ENCODE assay signal across 8 mouse cellular contexts in the genomic region with DNA sequence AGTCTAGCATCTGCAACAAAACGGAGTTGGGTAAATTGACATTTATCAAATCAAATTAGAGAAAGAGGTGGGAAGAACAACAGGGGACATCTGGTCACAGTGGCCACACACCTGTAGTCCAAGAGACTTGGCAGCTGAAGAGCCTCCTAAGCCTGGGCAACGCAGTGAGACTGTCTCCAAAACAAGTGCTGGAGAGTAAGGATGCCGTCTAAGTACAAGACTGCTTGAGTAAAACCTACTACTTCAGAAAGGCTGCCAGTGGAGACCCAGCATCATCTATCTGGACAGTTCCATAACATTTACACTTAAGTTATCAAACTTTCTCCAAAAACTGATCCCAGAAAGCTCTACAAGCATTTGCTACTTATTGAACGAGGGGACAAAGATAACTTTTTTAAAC. TPM values are rescaled to one million over a fixed set of nuclear protein-coding genes. Genes with fewer than 3 reads are reported as not detected.
DNase-seq lines count a peak whose midpoint lies in the region; ATAC-seq and TF ChIP-seq lines count a peak whose summit lies in the region.

No protein-coding gene starts in this region.

- no peaks in the 10 kb centered on the region for H3K27me3 ChIP-seq in heart, embryonic 14.5 days (ENCODE audit: control insufficient read depth, insufficient read depth, low read length)
- no peaks in the 10 kb centered on the region for H3K27me3 ChIP-seq in forebrain, postnatal 0 days (ENCODE audit: insufficient read depth, low read length)
- no peaks in the 10 kb centered on the region for H3K27me3 ChIP-seq in liver, embryonic 15.5 days

- peaks cover 2 to 30% of the 10 kb centered on the region in 2 experiments for H3K4me1 ChIP-seq in heart, embryonic 14.5 days (ENCODE audit: control insufficient read depth in 2 of 2, insufficient read depth in 2 of 2, low read length in 2 of 2)
- peaks cover 19% of the 10 kb centered on the region for H3K4me1 ChIP-seq in bone marrow macrophage, adult 2 months (ENCODE audit: control insufficient read depth, insufficient read depth, low read length)
- peaks cover 24% of the 10 kb centered on the region for H3K4me1 ChIP-seq in forebrain, postnatal 0 days (ENCODE audit: insufficient read depth)
- H3K4me1 ChIP-seq in liver, embryonic 15.5 days (replicated peaks), result peaks cover 42% of the 10 kb centered on the region

- no peak overlapping the region for H3K27ac ChIP-seq in heart, embryonic 14.5 days (replicated peaks in 1 of 2; ENCODE audit: control insufficient read depth in 1 of 2, insufficient read depth in 1 of 2, low read depth in 2 of 2, low read length in 2 of 2)
- no peak overlapping the region for H3K27ac ChIP-seq in bone marrow macrophage, adult 2 months (ENCODE audit: insufficient read depth, low read depth, low read length)
- no peak overlapping the region for H3K27ac ChIP-seq in forebrain, postnatal 0 days (ENCODE audit: low read depth, low read length)
- H3K27ac ChIP-seq in liver, embryonic 15.5 days (replicated peaks), result no peak overlapping the region

- H3K9me3 ChIP-seq in heart, embryonic 14.5 days (ENCODE audit: control insufficient read depth, low read length), result no peaks in the 10 kb centered on the region
- H3K9me3 ChIP-seq in forebrain, postnatal 0 days (ENCODE audit: low read length), result no peaks in the 10 kb centered on the region
- H3K9me3 ChIP-seq in liver, embryonic 15.5 days (replicated peaks), result no peaks in the 10 kb centered on the region

- no peak for ATAC-seq in heart, embryonic 14.5 days (ENCODE audit: insufficient number of reproducible peaks, insufficient read depth, low FRiP score, low read depth)
- ATAC-seq in forebrain, postnatal 0 days, result no peak
- no peak for ATAC-seq in liver, embryonic 15.5 days (ENCODE audit: insufficient read depth)

- no peak for DNase-seq in heart, postnatal 36 days
- no peak for DNase-seq in forebrain, postnatal 0 days
- no peak for DNase-seq in layer of hippocampus, adult 18-20 months (ENCODE audit: low spot score in 2 of 2)
- no peak for DNase-seq in left cerebral cortex, postnatal 14 days (ENCODE audit: low spot score in 2 of 2)
- DNase-seq in left cerebral cortex, postnatal 25 days (ENCODE audit: low spot score in 2 of 2), result no peak

- no peak for TF ChIP-seq CTCF in bone marrow macrophage, adult 2 months (IDR thresholded peaks at IDR 0.05; ENCODE audit: low read depth, low read length)
- TF ChIP-seq CTCF in forebrain, postnatal 0 days (IDR thresholded peaks at IDR 0.05; ENCODE audit: low read depth), result no peak

- no peak for TF ChIP-seq POLR2A in bone marrow macrophage, adult 2 months (IDR thresholded peaks at IDR 0.05; ENCODE audit: borderline replicate concordance, low read depth, low read length)

- peak overlapping the region; percentile 77 for H3K4me2 ChIP-seq in heart, embryonic 14.5 days (ENCODE audit: low read length)
- peak overlapping the region; percentile 80 for H3K4me2 ChIP-seq in forebrain, postnatal 0 days (ENCODE audit: low read depth)
- peak overlapping the region; percentile 91 for H3K4me2 ChIP-seq in liver, embryonic 15.5 days

- intact Hi-C loops in heart, postnatal 36 days (cut with DNase I), result loop anchor here (5.0 to 10.0 kb wide), 3 partner anchors 442 to 723 kb away; partner anchors contain the start of genes Lin54 and Sec31a
- intact Hi-C loops in left cerebral cortex, postnatal 14 days (cut with DNase I), result no loop called here
- intact Hi-C loops in left cerebral cortex, postnatal 25 days (cut with DNase I), result loop anchor here (5.0 to 10.0 kb wide), 3 partner anchors 68 to 750 kb away; partner anchors contain the start of genes Sec31a and Vamp9

- 27% methylated on average over 4 of the region's 4 CpGs for WGBS in heart, embryonic 14.5 days
- 40% methylated on average over 4 of the region's 4 CpGs for WGBS in forebrain, postnatal 0 days
- WGBS in liver, embryonic 15.5 days (ENCODE audit: insufficient replicate concordance), result 53% methylated on average over 4 of the region's 4 CpGs

- peak overlapping the region; percentile 98; the same call in 1 of the 2 replicates for H3K9ac ChIP-seq in heart, embryonic 14.5 days (ENCODE audit: low read length)
- H3K9ac ChIP-seq in forebrain, postnatal 0 days, result no peak overlapping the region
- H3K9ac ChIP-seq in liver, embryonic 15.5 days, result 0 out of 2 replicates have a peak overlapping the region, but pooled peaks have one; percentile 21

- peak overlapping the region in 1 of 2 experiments; percentile 10; a peak in 1 of 4 replicates for H3K4me3 ChIP-seq in heart, embryonic 14.5 days (ENCODE audit: control insufficient read depth in 1 of 2, insufficient read depth in 1 of 2, low read depth in 1 of 2, low read length in 2 of 2)
- H3K4me3 ChIP-seq in bone marrow macrophage, adult 2 months (ENCODE audit: insufficient read depth, low read length), result peak overlapping the region; percentile 37
- no peak overlapping the region; the same call in 1 of the 2 replicates for H3K4me3 ChIP-seq in forebrain, postnatal 0 days (ENCODE audit: low read depth, low read length)
- peak overlapping the region; percentile 28 for H3K4me3 ChIP-seq in liver, embryonic 15.5 days (replicated peaks)

- peaks cover 24% of the 10 kb centered on the region for H3K36me3 ChIP-seq in heart, embryonic 14.5 days (ENCODE audit: control insufficient read depth, insufficient read depth, low read length)
- no peaks in the 10 kb centered on the region for H3K36me3 ChIP-seq in forebrain, postnatal 0 days (ENCODE audit: insufficient read depth)
- H3K36me3 ChIP-seq in liver, embryonic 15.5 days (replicated peaks), result peaks cover 40% of the 10 kb centered on the region

RNA-seq across cellular contexts. Expression of gene Hnrnpd, which starts 3.7 kb away (rescaled TPM):
- 83.0 and 95.2 TPM in 2 replicates for polyA plus RNA-seq in heart, embryonic 14.5 days (2014; fragmentation: Nextera tagmentation; extraction: Ambion mirVana)
- 10 to 100 TPM; 69.5 to 86.9 TPM for total RNA-seq in heart, postnatal 36 days (2021)
- polyA plus RNA-seq in bone marrow macrophage, adult 2 months (2012; ENCODE audit: insufficient read depth, insufficient read length, missing spikeins), result 222 and 223 TPM in 2 replicates
- 35.9 and 45.7 TPM in 2 replicates for total RNA-seq in forebrain, postnatal 0 days (2014; rRNA removed)
- 93.0 and 120 TPM in 2 replicates for polyA plus RNA-seq in forebrain, postnatal 0 days (2015; fragmentation: Nextera tagmentation; extraction: Ambion mirVana)
- polyA plus RNA-seq in liver, embryonic 15.5 days (2015; fragmentation: Nextera tagmentation; extraction: Ambion mirVana), result 70.5 and 75.0 TPM in 2 replicates
- total RNA-seq in layer of hippocampus, adult 18-20 months (2021), result 100 to 1,000 TPM; 207 to 224 TPM
- 100 to 1,000 TPM; 189 to 204 TPM for total RNA-seq in left cerebral cortex, postnatal 14 days (2021)
- total RNA-seq in left cerebral cortex, postnatal 25 days (2021), result 100 to 1,000 TPM; 182 to 185 TPM

RNA-seq across cellular contexts. Expression of gene 4930524J08Rik, which starts 3.8 kb away (rescaled TPM):
- polyA plus RNA-seq in heart, embryonic 14.5 days (2014; fragmentation: Nextera tagmentation; extraction: Ambion mirVana), result 1.8 and 1.9 TPM in 2 replicates
- total RNA-seq in heart, postnatal 36 days (2021), result under 1 TPM in 1 of 2 experiments, not detected in 1; 0.79 TPM
- 2.8 TPM in 2 replicates for polyA plus RNA-seq in bone marrow macrophage, adult 2 months (2012; ENCODE audit: insufficient read depth, insufficient read length, missing spikeins)
- 5.0 and 9.0 TPM in 2 replicates for total RNA-seq in forebrain, postnatal 0 days (2014; rRNA removed)
- 3.1 and 3.3 TPM in 2 replicates for polyA plus RNA-seq in forebrain, postnatal 0 days (2015; fragmentation: Nextera tagmentation; extraction: Ambion mirVana)
- polyA plus RNA-seq in liver, embryonic 15.5 days (2015; fragmentation: Nextera tagmentation; extraction: Ambion mirVana), result 0.48 and 0.77 TPM in 2 replicates
- 1 to 10 TPM; 1.2 to 1.6 TPM for total RNA-seq in layer of hippocampus, adult 18-20 months (2021)
- 1 to 10 TPM; 2.2 to 3.5 TPM for total RNA-seq in left cerebral cortex, postnatal 14 days (2021)
- 1 to 10 TPM; 1.5 to 1.6 TPM for total RNA-seq in left cerebral cortex, postnatal 25 days (2021)
